Mouse (Mus musculus) heart, adult 2 months (tissue): ENCODE measurements around the gene Car10.

Experiments used
- CTCF ChIP-seq: fragments of 200-600 bp; IDR thresholded peaks from 2 replicates; pipeline ENCODE4 v1.8.1; 2022; ENCODE audit warnings: antibody characterized with exemption, mild to moderate bottlenecking, moderate library complexity
- POLR2A ChIP-seq: fragments of 200-500 bp; IDR thresholded peaks from 2 replicates; pipeline ENCODE4 v1.6.1; 2011; ENCODE audit warnings: mild to moderate bottlenecking, low read depth, low read length, control low read depth; ENCODE audit not compliant: insufficient read depth

DNA sequence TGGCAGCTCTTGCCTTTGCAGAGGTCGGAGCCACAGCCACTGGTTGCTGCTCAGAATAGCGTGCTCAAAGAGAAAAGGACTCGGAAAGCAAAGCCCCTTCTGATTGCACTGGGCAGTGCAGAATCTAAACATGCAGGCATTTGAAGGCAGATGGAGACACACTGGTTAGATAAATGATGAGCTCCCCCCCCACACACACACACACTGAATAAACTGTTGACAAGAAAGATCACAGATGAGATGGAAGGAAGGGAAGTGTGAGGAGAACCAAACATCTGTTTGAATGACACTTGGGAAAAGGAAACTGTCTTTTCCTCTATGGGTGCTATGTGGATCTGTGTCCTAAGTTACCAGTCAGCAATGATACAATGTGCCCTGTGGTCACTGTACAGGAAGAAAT is 349.7 kb downstream of the Car10 start:
- TF ChIP-seq CTCF (no peak), POLR2A (no peak)
